Mouse (Mus musculus): ENCODE data around the gene Ltk.

DNA sequence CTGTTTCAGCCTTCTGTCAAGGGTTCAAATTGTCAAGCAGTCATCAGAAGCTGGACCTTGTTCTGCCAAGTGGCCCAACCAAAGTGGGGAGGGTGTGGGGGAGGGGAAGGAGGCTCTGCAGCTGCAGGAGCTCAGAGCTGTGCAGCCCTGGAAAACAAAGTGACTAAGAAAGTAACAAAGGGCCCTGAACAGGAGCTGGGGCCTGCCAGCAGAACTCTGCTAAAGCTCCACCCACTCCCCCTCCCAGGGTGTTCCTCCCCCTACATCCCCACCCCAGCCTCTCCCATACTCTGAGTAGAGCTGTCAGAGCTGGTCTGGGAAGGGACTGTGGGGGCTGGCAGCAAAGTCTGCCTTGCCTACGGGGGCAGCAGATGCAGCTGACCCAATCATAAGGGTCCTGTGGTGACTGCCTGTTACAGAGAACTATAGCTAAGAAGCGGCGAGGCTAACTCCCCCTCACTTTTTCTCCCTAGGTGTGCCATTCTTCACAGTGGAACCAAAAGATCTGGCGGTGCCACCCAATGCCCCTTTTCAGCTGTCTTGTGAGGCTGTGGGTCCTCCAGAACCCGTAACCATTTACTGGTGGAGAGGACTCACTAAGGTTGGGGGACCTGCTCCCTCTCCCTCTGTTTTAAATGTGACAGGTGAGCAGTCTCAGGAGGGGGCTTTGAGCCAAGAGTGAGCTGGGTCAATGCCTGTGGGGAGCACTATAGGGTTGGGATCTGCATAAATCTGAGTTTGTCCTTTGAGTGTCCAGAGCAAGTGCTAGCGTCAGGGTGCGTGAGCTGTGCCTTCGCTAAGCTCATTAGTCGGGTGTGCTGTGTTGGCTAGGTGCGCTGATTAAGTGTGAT is 42.8 kb upstream of the Ltk start:
- TF ChIP-seq POU5F1 (IDR thresholded peaks at IDR 0.05; ENCODE audit: borderline replicate concordance, low read length) (no peak), CTCF (conservative IDR thresholded peaks at IDR 0.05; ENCODE audit: low read length) (no peak)

Measured in E14TG2a.4 (cell line).